Mouse (Mus musculus): ENCODE results near the gene Nxnl2. TPM values are rescaled to one million over a fixed set of nuclear protein-coding genes. Genes with fewer than 3 reads are reported as not detected.

Gene Nxnl2
- 1.4 and 1.5 TPM in 2 replicates for polyA plus RNA-seq (2015; fragmentation: Nextera tagmentation; extraction: Ambion mirVana)

DNA sequence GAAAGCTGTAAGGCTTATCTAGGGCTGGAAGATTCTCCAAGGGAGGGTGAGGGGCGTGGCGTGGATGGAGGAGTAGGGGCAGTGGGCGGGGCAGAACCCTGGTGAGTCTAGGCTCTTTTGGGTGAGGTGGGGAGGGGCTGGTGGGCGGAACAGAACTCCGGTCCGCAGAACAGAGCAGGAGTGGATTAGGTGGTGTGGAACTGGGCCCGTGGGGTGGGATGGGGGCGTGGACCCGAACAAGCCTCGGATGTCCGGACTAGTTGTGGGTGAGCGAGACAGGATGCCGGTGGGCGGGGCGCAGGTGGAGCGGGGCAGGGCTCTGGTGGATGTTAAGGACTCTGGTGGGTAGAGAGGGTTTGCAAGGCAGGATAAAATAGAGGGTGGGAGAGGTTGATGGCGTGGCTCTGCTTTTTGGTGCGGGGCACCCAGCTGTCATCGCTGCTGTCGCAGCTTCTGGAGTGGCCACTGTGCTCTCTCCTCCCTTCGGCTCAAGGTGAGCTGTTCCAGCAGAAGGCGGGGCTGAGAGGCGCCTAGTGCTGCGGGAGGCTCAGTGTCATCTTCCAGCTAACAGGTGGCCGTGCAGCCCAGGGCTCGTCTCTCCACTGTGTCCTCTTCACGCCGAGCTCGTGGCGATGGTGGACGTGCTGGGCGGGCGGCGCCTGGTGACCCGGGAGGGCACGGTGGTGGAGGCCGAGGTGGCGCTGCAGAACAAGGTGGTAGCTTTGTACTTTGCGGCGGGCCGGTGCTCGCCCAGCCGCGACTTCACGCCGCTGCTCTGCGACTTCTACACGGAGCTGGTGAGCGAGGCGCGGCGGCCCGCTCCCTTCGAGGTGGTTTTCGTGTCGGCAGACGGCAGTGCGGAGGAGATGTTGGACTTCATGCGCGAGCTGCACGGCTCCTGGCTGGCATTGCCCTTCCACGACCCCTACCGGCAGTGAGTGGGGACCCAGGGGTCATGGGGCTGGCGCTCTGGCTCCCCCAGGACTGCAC is at the start of gene Nxnl2:
Nxnl2 (plus strand) TSS at position 332 of the 990 bp plus-strand sequence.
- H3K4me3 ChIP-seq = peak within 1 kb of the TSS; percentile 63

DNA sequence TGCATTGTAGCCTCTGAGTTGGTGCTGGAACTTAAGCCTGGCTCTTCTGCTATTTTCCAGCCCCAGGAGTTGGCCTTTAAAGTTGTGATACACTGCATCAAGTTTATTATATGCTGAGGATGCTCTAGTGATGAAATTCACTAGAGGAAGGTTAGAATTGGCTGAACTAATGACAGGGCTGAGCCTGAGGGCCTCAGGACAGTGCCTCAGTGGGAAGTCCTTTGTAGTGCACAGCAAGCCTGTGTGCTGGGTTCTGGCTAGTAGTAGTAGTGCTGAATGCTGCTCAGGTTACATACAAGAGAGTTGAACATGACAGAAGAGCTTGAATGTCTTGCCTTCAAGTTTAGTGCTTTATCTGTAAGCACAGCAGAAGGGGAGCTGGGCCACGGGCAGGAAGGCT is 48.9 kb upstream of the Nxnl2 start:
- H3K9me3 ChIP-seq = no peaks in the 10 kb centered on the region
- no peaks in the 10 kb centered on the region for H3K27me3 ChIP-seq (replicated peaks)
- peaks cover 21% of the 10 kb centered on the region for H3K36me3 ChIP-seq
- 12% methylated on average over 1 of the region's 1 CpGs for WGBS
- H3K4me3 ChIP-seq = no peak overlapping the region
- no peak for ATAC-seq (ENCODE audit: extremely low read depth, insufficient number of reproducible peaks, low FRiP score, low TSS enrichment)
- H3K4me1 ChIP-seq = peaks cover 96% of the 10 kb centered on the region
- peak overlapping the region; percentile 45; the same call in 1 of the 2 replicates for H3K27ac ChIP-seq (replicated peaks)
- peak overlapping the region; percentile 54; the same call in 1 of the 2 replicates for H3K9ac ChIP-seq
- no peak overlapping the region for H3K4me2 ChIP-seq

More for the DNA sequence above, at the start of gene Nxnl2:
- peak within 1 kb of the TSS; percentile 100 for H3K4me2 ChIP-seq
- peaks cover 22% of the 10 kb centered on the region for H3K27me3 ChIP-seq (replicated peaks)
- WGBS = under 1% methylated on average over 63 of the region's 64 CpGs
- peak; percentile 27; the same call in 1 of the 2 replicates for ATAC-seq (ENCODE audit: extremely low read depth, insufficient number of reproducible peaks, low FRiP score, low TSS enrichment)
- 0 out of 2 replicates have a peak within 1 kb of the TSS, but pooled peaks have one; percentile 0 for H3K27ac ChIP-seq (replicated peaks)
- H3K9ac ChIP-seq = peak within 1 kb of the TSS; percentile 79
- H3K4me1 ChIP-seq = peaks cover 31% of the 10 kb centered on the region
- H3K9me3 ChIP-seq = no peaks in the 10 kb centered on the region; the same call in 1 of the 2 replicates
- H3K36me3 ChIP-seq = no peaks in the 10 kb centered on the region

DNA sequence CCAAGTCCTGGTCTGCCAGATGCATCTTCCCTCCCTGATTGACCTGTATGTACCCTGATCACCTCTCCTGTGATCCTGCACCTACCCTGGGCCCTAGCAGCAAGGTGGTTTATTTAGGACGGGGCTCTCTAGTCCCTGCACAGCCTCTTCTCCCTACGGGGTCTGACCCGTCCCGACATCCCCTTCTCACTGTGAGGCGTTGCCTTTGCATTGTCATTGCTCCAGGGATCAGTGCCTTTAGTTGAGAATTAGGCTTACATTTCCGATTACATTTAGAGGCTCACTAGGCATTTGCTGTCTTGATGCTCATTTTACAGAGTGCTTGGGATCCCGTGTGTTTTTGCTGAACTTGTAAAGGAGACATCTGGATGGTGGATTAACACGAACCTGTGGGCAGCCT is 48.1 kb upstream of the Nxnl2 start:
- peaks cover 96% of the 10 kb centered on the region for H3K4me1 ChIP-seq
- H3K36me3 ChIP-seq = peaks cover 23% of the 10 kb centered on the region
- H3K9ac ChIP-seq = no peak overlapping the region
- H3K9me3 ChIP-seq = no peaks in the 10 kb centered on the region
- no peak overlapping the region for H3K4me2 ChIP-seq
- ATAC-seq (ENCODE audit: extremely low read depth, insufficient number of reproducible peaks, low FRiP score, low TSS enrichment) = no peak
- no peak overlapping the region for H3K27ac ChIP-seq (replicated peaks)
- H3K27me3 ChIP-seq (replicated peaks) = no peaks in the 10 kb centered on the region
- H3K4me3 ChIP-seq = no peak overlapping the region
- WGBS = 78% methylated on average over 8 of the region's 8 CpGs

DNA sequence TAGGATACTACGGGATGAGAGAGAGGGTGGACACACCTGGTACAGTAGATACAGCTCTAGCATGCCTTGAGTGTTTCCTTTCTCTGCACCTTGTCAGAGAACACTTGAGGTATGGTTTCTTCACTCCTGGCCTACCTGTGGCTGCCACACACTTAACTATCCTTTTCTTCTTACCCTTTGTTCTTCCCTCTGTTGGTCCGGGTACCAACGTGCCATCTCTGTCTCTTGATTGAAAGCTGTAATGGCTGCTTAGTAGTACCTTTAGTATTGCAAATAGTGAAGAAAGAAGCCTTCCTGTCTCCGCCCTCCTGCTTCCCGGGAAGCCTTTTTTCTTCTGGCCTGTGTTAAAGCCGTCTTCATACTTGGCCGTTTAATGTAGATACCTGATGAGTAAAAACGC is 45.5 kb upstream of the Nxnl2 start:
- WGBS = 68% methylated on average over 8 of the region's 8 CpGs
- no peaks in the 10 kb centered on the region for H3K27me3 ChIP-seq (replicated peaks)
- H3K27ac ChIP-seq (replicated peaks) = no peak overlapping the region
- peaks cover 83% of the 10 kb centered on the region for H3K4me1 ChIP-seq
- H3K9me3 ChIP-seq = no peaks in the 10 kb centered on the region
- no peak overlapping the region for H3K4me2 ChIP-seq
- H3K36me3 ChIP-seq = peaks cover 43% of the 10 kb centered on the region
- no peak overlapping the region for H3K9ac ChIP-seq
- no peak overlapping the region for H3K4me3 ChIP-seq
- no peak for ATAC-seq (ENCODE audit: extremely low read depth, insufficient number of reproducible peaks, low FRiP score, low TSS enrichment)

DNA sequence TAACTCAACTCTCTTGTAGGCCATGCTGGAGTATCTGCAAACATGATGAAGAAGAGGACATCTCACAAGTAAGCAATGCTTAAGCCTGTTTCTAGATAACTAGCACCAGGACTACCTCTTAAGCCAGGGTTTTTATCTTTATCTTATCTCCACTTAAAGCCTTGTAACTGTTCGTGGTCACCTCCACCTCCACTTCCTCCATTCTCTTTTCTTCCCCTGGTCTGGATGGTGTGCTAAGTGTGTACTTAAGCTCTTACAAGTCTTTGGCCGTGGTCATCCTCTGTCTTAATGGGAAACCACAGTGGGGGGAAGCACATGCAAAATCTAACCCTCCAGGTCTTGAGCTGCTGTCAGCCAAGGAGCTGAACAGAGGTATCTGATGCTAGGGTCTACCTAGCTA is 42.9 kb upstream of the Nxnl2 start:
- WGBS = 35% methylated on average over 2 of the region's 2 CpGs
- Histone ChIP-seq H3K27me3 (replicated peaks) (no peaks in the 10 kb centered on the region), H3K9me3 (no peaks in the 10 kb centered on the region), H3K36me3 (peaks cover 62% of the 10 kb centered on the region), H3K4me1 (peaks cover 57% of the 10 kb centered on the region), H3K4me2 (no peak overlapping the region), H3K9ac (no peak overlapping the region), H3K27ac (replicated peaks) (peak overlapping the region; percentile 61), H3K4me3 (no peak overlapping the region)
- no peak for ATAC-seq (ENCODE audit: extremely low read depth, insufficient number of reproducible peaks, low FRiP score, low TSS enrichment)

DNA sequence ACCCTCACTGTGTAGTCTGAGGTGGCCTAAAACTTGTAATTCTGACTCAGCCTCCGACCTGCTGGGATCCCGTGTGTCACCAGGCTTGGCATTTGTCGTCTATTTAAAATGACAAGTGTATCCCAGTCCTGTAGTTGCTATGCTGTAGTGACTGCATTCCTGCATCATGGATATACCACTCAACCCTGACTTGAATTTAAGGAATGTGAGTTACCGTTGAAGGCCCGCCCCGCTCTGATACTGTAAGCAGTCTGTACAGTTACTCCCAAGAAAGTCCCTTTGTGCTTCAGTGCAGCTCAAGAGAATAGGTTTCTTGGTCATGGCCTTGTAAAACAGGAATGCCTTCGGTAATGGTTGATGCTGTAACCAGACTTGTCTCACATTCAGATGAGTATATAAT is 42.4 kb upstream of the Nxnl2 start:
- no peak for ATAC-seq (ENCODE audit: extremely low read depth, insufficient number of reproducible peaks, low FRiP score, low TSS enrichment)

DNA sequence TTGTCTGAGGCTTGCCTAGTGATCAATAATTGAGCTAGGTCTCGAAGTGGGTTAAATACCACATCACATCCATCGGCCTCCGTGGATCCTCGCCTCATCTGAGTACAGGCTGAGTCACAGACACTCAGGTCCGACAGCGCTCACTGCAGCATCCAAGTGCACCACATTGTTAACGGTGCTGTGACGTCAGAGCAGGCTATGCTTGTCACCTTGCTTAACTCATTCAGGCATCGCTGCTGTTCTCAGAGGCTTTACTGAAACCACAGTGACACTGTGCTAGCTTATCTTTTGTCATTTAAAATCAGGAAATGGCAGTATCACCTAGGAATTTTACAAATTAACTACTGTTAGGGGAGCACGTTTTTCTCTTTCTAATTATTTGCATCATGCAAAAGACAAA is 39.6 kb upstream of the Nxnl2 start:
- Histone ChIP-seq H3K36me3 (peaks cover 63% of the 10 kb centered on the region), H3K9me3 (no peaks in the 10 kb centered on the region)

More for the DNA sequence above, 42.4 kb upstream of the Nxnl2 start:
- Histone ChIP-seq H3K4me2 (no peak overlapping the region), H3K36me3 (peaks cover 62% of the 10 kb centered on the region), H3K9me3 (no peaks in the 10 kb centered on the region), H3K4me1 (peaks cover 52% of the 10 kb centered on the region), H3K27ac (replicated peaks) (peak overlapping the region; percentile 61; the same call in 1 of the 2 replicates), H3K4me3 (no peak overlapping the region), H3K9ac (no peak overlapping the region), H3K27me3 (replicated peaks) (no peaks in the 10 kb centered on the region)
- WGBS = 46% methylated on average over 7 of the region's 7 CpGs

DNA sequence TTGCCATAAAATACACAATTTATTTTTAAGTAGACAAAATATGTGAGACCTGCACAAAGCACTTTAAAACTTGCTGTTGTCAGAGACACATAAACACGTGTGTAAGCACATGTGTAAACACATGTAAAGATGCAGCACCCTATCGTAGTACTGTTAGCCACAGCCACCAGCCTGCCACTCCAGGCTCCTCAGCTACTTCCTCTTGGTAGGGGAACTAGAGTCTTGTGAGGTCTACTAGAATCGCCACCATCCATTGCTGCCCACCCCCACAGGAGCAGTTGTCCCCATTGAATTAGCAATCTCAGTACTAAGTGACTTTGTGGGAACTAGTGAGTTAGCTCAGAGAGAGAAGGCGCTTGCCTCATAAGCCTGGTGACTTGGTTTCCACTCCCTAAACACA is 34.5 kb upstream of the Nxnl2 start:
- Histone ChIP-seq H3K4me1 (peaks cover 22% of the 10 kb centered on the region), H3K9ac (no peak overlapping the region), H3K9me3 (no peaks in the 10 kb centered on the region), H3K27me3 (replicated peaks) (no peaks in the 10 kb centered on the region), H3K27ac (replicated peaks) (0 out of 2 replicates have a peak overlapping the region, but pooled peaks have one; percentile 21), H3K36me3 (peaks cover 55% of the 10 kb centered on the region), H3K4me3 (no peak overlapping the region), H3K4me2 (no peak overlapping the region)
- ATAC-seq (ENCODE audit: extremely low read depth, insufficient number of reproducible peaks, low FRiP score, low TSS enrichment) = no peak
- WGBS = 82% methylated on average over 4 of the region's 4 CpGs

More for the DNA sequence above, 39.6 kb upstream of the Nxnl2 start:
- Histone ChIP-seq H3K4me3 (no peak overlapping the region), H3K4me1 (peaks cover 29% of the 10 kb centered on the region), H3K27me3 (replicated peaks) (no peaks in the 10 kb centered on the region), H3K9ac (no peak overlapping the region), H3K27ac (replicated peaks) (no peak overlapping the region), H3K4me2 (no peak overlapping the region)
- WGBS = 68% methylated on average over 10 of the region's 10 CpGs
- no peak for ATAC-seq (ENCODE audit: extremely low read depth, insufficient number of reproducible peaks, low FRiP score, low TSS enrichment)

DNA sequence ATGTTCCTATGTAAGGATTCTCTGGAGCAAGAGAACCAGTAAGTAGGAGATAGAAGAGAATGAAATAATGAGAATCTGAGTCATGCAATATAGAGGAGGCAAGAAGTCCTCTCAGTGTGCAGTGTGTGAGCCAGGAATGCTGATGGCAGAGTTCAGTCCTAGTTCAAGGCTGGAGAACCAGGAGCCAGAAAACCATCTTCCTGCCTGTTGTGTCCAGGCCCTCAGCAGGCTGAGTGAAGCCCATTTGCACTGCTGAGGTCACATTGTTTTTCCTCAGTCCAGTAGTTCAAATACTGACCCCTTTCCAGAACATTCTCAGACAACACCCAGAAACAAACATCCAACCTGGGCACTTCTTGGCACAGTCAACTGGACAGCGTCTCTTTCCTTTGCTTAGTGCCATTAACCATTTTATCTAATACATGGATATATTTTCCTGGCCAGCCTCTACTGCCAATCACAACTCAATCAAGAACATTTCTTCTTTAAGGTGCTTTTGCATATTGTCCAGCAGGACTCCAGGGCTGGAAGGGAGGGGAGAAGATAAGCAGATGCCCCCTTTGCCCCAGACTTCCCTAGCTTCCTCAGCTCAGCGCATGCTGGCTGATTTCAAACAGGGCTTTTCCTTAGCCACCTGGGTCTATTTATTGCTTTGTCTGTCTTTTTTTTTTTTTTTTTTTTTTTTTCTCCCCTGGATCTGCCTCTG is 33.7 kb upstream of the Nxnl2 start:
- Histone ChIP-seq H3K27me3 (replicated peaks) (no peaks in the 10 kb centered on the region), H3K9ac (no peak overlapping the region), H3K4me3 (no peak overlapping the region), H3K4me2 (no peak overlapping the region), H3K4me1 (peaks cover 22% of the 10 kb centered on the region), H3K36me3 (peaks cover 56% of the 10 kb centered on the region), H3K9me3 (no peaks in the 10 kb centered on the region), H3K27ac (replicated peaks) (peak overlapping the region; percentile 21; the same call in 1 of the 2 replicates)
- ATAC-seq (ENCODE audit: extremely low read depth, insufficient number of reproducible peaks, low FRiP score, low TSS enrichment) = no peak
- 56% methylated on average over 2 of the region's 2 CpGs for WGBS

DNA sequence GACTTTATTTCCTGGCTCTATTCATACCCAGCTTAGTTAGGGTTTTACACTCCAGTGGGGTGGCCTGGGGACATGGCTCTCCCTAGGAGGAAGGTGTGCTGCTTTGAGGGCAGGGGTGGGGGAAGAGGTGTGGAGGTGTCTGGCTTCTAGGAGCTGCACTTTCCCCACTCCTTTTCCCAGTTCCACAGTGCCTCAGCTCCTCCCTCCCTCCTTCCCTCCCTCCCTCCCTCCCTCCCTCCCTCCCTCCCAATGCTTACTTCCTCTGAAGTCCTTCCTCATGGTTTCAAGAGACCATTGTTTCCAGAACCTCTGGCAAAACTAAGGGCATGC is 33.2 kb upstream of the Nxnl2 start:
- Histone ChIP-seq H3K27ac (replicated peaks) (peak overlapping the region; percentile 21; the same call in 1 of the 2 replicates), H3K36me3 (peaks cover 56% of the 10 kb centered on the region), H3K4me1 (peaks cover 22% of the 10 kb centered on the region), H3K4me3 (no peak overlapping the region), H3K9ac (no peak overlapping the region), H3K27me3 (replicated peaks) (no peaks in the 10 kb centered on the region), H3K4me2 (no peak overlapping the region), H3K9me3 (no peaks in the 10 kb centered on the region)
- no peak for ATAC-seq (ENCODE audit: extremely low read depth, insufficient number of reproducible peaks, low FRiP score, low TSS enrichment)

DNA sequence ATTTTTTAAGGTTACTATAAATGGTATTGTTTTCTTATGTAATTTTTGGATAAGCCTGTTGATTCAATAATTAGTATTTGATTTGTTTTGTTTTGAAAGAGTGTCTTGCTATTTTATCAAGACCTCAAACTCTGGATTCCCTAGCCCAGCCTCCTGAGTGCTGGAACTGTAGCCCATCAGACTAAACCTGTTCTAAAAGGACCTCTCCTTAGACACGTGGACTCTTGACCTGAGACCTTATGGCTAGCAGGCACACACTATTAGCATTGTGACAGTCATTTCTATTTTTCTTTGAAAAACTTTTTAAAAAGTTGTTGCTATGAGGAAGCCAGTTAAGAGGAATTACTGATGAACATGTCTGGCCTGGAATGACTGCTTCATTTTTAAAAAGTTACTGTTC is 23.7 kb upstream of the Nxnl2 start:
- Histone ChIP-seq H3K9me3 (no peaks in the 10 kb centered on the region), H3K27ac (replicated peaks) (no peak overlapping the region), H3K4me2 (no peak overlapping the region), H3K4me3 (no peak overlapping the region), H3K4me1 (peaks cover 4% of the 10 kb centered on the region; the same call in 1 of the 2 replicates), H3K9ac (no peak overlapping the region), H3K36me3 (peaks cover 75% of the 10 kb centered on the region), H3K27me3 (replicated peaks) (no peaks in the 10 kb centered on the region)
- no peak for ATAC-seq (ENCODE audit: extremely low read depth, insufficient number of reproducible peaks, low FRiP score, low TSS enrichment)
- WGBS = 62% methylated on average over 1 of the region's 1 CpGs

Measured in heart, embryonic 13.5 days (tissue).